Mouse (Mus musculus) stomach, postnatal 0 days (tissue): ENCODE data around the gene Lrp11.

Source experiments
- CTCF ChIP-seq: IDR thresholded peaks from 2 replicates; pipeline ENCODE4 v1.5.1; 2016; ENCODE audit warnings: antibody characterized with exemption, low read depth, mild to moderate bottlenecking, moderate library complexity
- EP300 ChIP-seq: optimal IDR thresholded peaks from 2 replicates; pipeline ENCODE3; 2016; ENCODE audit warnings: antibody characterized with exemption

GRCm38 (mm10) chr10:7664027-7664526, 74.5 kb downstream of the Lrp11 start:
- TF ChIP-seq CTCF, result no peak
- TF ChIP-seq EP300, result no peak
